Mouse (Mus musculus): Measurements from ENCODE around the gene Mink1. TPM values are rescaled to one million over a fixed set of nuclear protein-coding genes. Genes with fewer than 3 reads are reported as not detected.

Gene Mink1
- total and polyA plus RNA-seq, 3 experiments, result 33.8 to 230 (median 57.3) TPM

GRCm38 (mm10) chr11:70654923-70655570, 92.4 kb downstream of the Mink1 start:
- Histone ChIP-seq H3K79me2 (ENCODE audit: control insufficient read depth, insufficient read depth, low read length, poor library complexity) (peaks cover 54% of the 10 kb centered on the region), H3K9ac (ENCODE audit: control insufficient read depth, low read depth, low read length, poor library complexity, severe bottlenecking) (peak overlapping the region; percentile 88), H3K36me3 (ENCODE audit: control insufficient read depth in 1 of 2, insufficient read depth in 2 of 2, low read length in 2 of 2) (peaks cover 8 to 37% of the 10 kb centered on the region in 2 experiments), H3K9me3 (replicated peaks; ENCODE audit: insufficient read depth, low read length) (no peaks in the 10 kb centered on the region), H3K4me3 (ENCODE audit: control insufficient read depth in 1 of 2, insufficient read depth in 1 of 2, low read depth in 2 of 2, low read length in 2 of 2) (peak overlapping the region; percentile 74 to 80), H3K4me1 (ENCODE audit: control insufficient read depth in 1 of 2, insufficient read depth in 2 of 2, low read length in 2 of 2) (peaks cover 7 to 41% of the 10 kb centered on the region in 2 experiments), H3K27me3 (ENCODE audit: control insufficient read depth in 1 of 2, insufficient read depth in 2 of 2, low read length in 2 of 2) (no peaks in the 10 kb centered on the region), H3K27ac (ENCODE audit: control insufficient read depth, low read depth, low read length) (peak overlapping the region; percentile 99)
- DNase-seq (ENCODE audit: low read depth, low spot score), result peak; percentile 94
- peak; percentile 75 for TF ChIP-seq NELFE (IDR thresholded peaks at IDR 0.05; ENCODE audit: low read depth, low read length)
- no peak; the same call in 1 of the 2 replicates for TF ChIP-seq SIN3A (IDR thresholded peaks at IDR 0.05; ENCODE audit: low read length)
- peak; percentile 91; the same call in 1 of the 2 replicates for TF ChIP-seq MYC (IDR thresholded peaks at IDR 0.05; ENCODE audit: low read depth, low read length)
- TF ChIP-seq JUND (IDR thresholded peaks at IDR 0.05; ENCODE audit: low read depth, low read length), result no peak
- TF ChIP-seq GATA1 (IDR thresholded peaks at IDR 0.05; ENCODE audit: low read depth, low read length), result no peak; the same call in 1 of the 2 replicates
- TF ChIP-seq CHD1 (IDR thresholded peaks at IDR 0.05; ENCODE audit: low read depth, low read length), result peak; percentile 56; the same call in 1 of the 2 replicates
- peak; percentile 42; the same call in 1 of the 2 replicates for TF ChIP-seq TBP (IDR thresholded peaks at IDR 0.05; ENCODE audit: low read depth, low read length)
- peak; percentile 79 for TF ChIP-seq MAX (IDR thresholded peaks at IDR 0.05; ENCODE audit: low read length)
- peak; percentile 78; the same call in 1 of the 2 replicates for TF ChIP-seq ZMIZ1 (IDR thresholded peaks at IDR 0.05; ENCODE audit: low read depth, low read length)
- TF ChIP-seq TCF12 (IDR thresholded peaks at IDR 0.05; ENCODE audit: low read depth, low read length), result peak; percentile 48
- peak; percentile 95 for TF ChIP-seq MAZ (IDR thresholded peaks at IDR 0.05; ENCODE audit: low read depth, low read length)
- TF ChIP-seq POLR2AphosphoS5 (IDR thresholded peaks at IDR 0.05; ENCODE audit: borderline replicate concordance, low read depth, low read length), result no peak
- TF ChIP-seq UBTF (IDR thresholded peaks at IDR 0.05; ENCODE audit: borderline replicate concordance, insufficient read depth, low read depth, low read length), result no peak
- no peak for TF ChIP-seq USF2 (IDR thresholded peaks at IDR 0.05; ENCODE audit: borderline replicate concordance in 1 of 2, insufficient read depth in 1 of 2, low read depth in 1 of 2, low read length in 2 of 2)
- TF ChIP-seq NRF1 (IDR thresholded peaks at IDR 0.05; ENCODE audit: insufficient read depth, low read depth, low read length, poor library complexity, severe bottlenecking), result peak; percentile 92
- TF ChIP-seq ZNF384 (IDR thresholded peaks at IDR 0.05; ENCODE audit: low read depth, low read length), result no peak
- TF ChIP-seq KAT2A (conservative IDR thresholded peaks at IDR 0.05; ENCODE audit: low read depth, low read length), result peak; percentile 62
- TF ChIP-seq SMC3 (IDR thresholded peaks at IDR 0.05; ENCODE audit: low read depth, low read length), result peak; percentile 1; the same call in 1 of the 2 replicates
- TF ChIP-seq CTCF (IDR thresholded peaks at IDR 0.05 in 2 of 3, conservative IDR thresholded peaks at IDR 0.05 in 1 of 3; ENCODE audit: control insufficient read depth in 1 of 3, insufficient read depth in 1 of 3, low read depth in 2 of 3, low read length in 3 of 3, poor library complexity in 1 of 3, severe bottlenecking in 1 of 3), result no peak
- TF ChIP-seq POLR2A (IDR thresholded peaks at IDR 0.05; ENCODE audit: control insufficient read depth in 1 of 2, insufficient read depth in 1 of 2, low read depth in 1 of 2, low read length in 2 of 2, poor library complexity in 1 of 2), result peak; percentile 58 to 70
- peak; percentile 38; the same call in 1 of the 2 replicates for TF ChIP-seq ELF1 (IDR thresholded peaks at IDR 0.05; ENCODE audit: low read depth, low read length)
- peak; percentile 78 for TF ChIP-seq E2F4 (IDR thresholded peaks at IDR 0.05; ENCODE audit: borderline replicate concordance, low read depth, low read length)
- peak; percentile 32; the same call in 1 of the 2 replicates for TF ChIP-seq MYB (IDR thresholded peaks at IDR 0.05; ENCODE audit: low read depth, low read length)
- peak; percentile 66; the same call in 1 of the 2 replicates for TF ChIP-seq POLR2AphosphoS2 (IDR thresholded peaks at IDR 0.05; ENCODE audit: low read length)
- peak; percentile 13 to 28; a peak in 3 of 4 replicates for TF ChIP-seq EP300 (IDR thresholded peaks at IDR 0.05; ENCODE audit: low read depth in 1 of 2, low read length in 2 of 2)
- TF ChIP-seq ETS1 (IDR thresholded peaks at IDR 0.05; ENCODE audit: low read depth, low read length), result 0 out of 2 replicates have a peak, but pooled peaks have one; percentile 17
- TF ChIP-seq BHLHE40 (IDR thresholded peaks at IDR 0.05; ENCODE audit: borderline replicate concordance, low read depth, low read length), result peak; percentile 69
- TF ChIP-seq MAFK (IDR thresholded peaks at IDR 0.05; ENCODE audit: borderline replicate concordance, low read depth, low read length), result no peak; the same call in 1 of the 2 replicates
- TF ChIP-seq GABPA (IDR thresholded peaks at IDR 0.05; ENCODE audit: low read depth, low read length), result no peak
- no peak for TF ChIP-seq MEF2A (IDR thresholded peaks at IDR 0.05; ENCODE audit: extremely low read depth, insufficient replicate concordance, low read depth, low read length, poor library complexity, severe bottlenecking)
- TF ChIP-seq HCFC1 (IDR thresholded peaks at IDR 0.05; ENCODE audit: low read depth, low read length), result peak; percentile 60
- TF ChIP-seq ZC3H11A (IDR thresholded peaks at IDR 0.05; ENCODE audit: low read depth, low read length), result no peak
- no peak; the same call in 1 of the 2 replicates for TF ChIP-seq MXI1 (IDR thresholded peaks at IDR 0.05; ENCODE audit: low read depth, low read length)
- TF ChIP-seq RCOR1 (IDR thresholded peaks at IDR 0.05; ENCODE audit: low read depth, low read length), result no peak
- no peak for TF ChIP-seq TAL1 (IDR thresholded peaks at IDR 0.05; ENCODE audit: low read length)

All from MEL (cell line).